Mouse (Mus musculus): ENCODE measurements around the gene Cyp4f14. TPM values are rescaled to one million over a fixed set of nuclear protein-coding genes. Genes with fewer than 3 reads are reported as not detected.

Gene Cyp4f14
- polyA plus RNA-seq, 1 experiment = 1,373 TPM

DNA sequence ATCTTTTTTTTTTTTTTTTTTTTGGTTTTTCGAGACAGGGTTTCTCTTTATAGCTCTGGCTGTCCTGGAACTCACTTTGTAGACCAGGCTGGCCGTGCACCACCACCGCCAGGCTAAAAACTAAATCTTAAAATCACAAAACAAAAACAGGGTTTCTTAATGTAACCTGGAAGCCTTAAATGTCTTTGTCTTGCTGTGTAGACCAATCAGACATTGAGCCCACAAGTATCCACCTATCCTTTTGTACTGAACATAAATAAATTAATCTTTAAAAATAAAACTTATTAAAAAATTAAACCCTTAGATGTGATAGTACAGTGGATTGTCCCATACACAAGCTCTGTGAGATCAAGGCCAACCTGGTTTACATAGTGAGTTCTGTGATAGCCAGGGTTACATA lies 23.2 kb downstream of the Cyp4f14 start:
- 86% methylated on average over 3 of the region's 3 CpGs for WGBS
- no peaks in the 10 kb centered on the region for H3K36me3 ChIP-seq (ENCODE audit: control insufficient read depth, insufficient read depth, low read length)
- peaks cover 19% of the 10 kb centered on the region for H3K4me1 ChIP-seq (ENCODE audit: control insufficient read depth, insufficient read depth, insufficient read length, low read length)
- no peaks in the 10 kb centered on the region for H3K27me3 ChIP-seq (ENCODE audit: control insufficient read depth, insufficient read depth, low read length)
- H3K27ac ChIP-seq (ENCODE audit: insufficient read depth, low read depth, low read length) = no peak overlapping the region
- H3K4me3 ChIP-seq (ENCODE audit: low read depth, low read length) = no peak overlapping the region
- TF ChIP-seq POLR2A (IDR thresholded peaks at IDR 0.05; ENCODE audit: low read depth, low read length) (no peak), CTCF (IDR thresholded peaks at IDR 0.05; ENCODE audit: extremely low read depth, insufficient read length, insufficient replicate concordance, low read depth, low read length) (no peak)

DNA sequence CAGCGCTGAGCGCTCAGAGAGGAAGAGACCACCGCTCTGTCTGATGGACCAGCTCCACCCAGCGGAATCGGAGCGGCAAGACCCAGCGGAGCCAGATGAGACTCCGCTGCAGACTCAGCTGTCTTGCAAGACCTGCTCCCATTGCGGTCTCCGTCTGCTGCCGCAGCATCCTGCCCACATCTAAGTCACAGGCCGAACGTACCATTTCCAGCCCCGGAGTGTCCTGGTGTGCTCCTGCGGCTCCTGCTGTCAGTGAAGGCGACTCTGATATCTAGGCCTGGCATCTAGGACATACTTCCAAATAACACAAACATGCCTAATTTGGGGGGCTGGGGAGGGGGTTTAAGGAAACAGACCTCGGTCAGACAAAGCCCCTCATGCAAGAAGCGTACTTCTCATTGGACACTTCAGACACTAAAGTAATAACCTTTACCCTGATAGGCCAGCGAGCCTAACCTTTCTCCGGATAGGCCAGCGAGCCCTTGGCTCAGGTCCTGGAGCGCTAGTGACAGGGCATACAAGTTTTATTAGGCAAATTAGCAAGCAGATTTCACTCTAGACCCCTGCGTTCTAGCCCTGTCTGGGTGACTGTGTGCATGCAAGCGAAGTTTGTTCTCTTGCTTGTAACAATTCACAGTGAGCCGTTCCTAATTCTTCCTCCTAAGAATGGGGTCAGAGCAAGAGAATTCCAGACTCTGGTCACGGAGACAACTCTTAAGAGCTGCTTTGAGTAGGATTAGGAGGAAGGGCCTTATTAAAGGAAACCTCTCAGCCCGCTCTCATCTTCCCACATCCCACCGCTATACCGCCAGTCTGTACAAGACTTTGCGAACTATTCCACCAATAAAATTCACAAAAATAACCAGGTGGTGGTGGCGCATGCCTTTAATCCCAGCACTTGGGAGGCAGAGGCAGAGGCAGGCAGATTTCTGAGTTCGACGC lies 25.6 kb downstream of the Cyp4f14 start, which contains the start of gene Zfp870:
Gene Zfp870, minus strand, starts transcription at position 404 of the 942 bp plus-strand sequence.
- H3K4me1 ChIP-seq (ENCODE audit: control insufficient read depth, insufficient read depth, insufficient read length, low read length) = peaks cover 17% of the 10 kb centered on the region; the same call in 1 of the 2 replicates
- peaks cover 3% of the 10 kb centered on the region for H3K36me3 ChIP-seq (ENCODE audit: control insufficient read depth, insufficient read depth, low read length)
- no peaks in the 10 kb centered on the region for H3K27me3 ChIP-seq (ENCODE audit: control insufficient read depth, insufficient read depth, low read length)
- peak within 1 kb of the TSS; percentile 80 for H3K27ac ChIP-seq (ENCODE audit: insufficient read depth, low read depth, low read length)
- TF ChIP-seq CTCF (IDR thresholded peaks at IDR 0.05; ENCODE audit: extremely low read depth, insufficient read length, insufficient replicate concordance, low read depth, low read length) (peak; percentile 14; the same call in 1 of the 2 replicates), POLR2A (IDR thresholded peaks at IDR 0.05; ENCODE audit: low read depth, low read length) (peak; percentile 28; the same call in 1 of the 2 replicates)
- WGBS = 10% methylated on average over 33 of the region's 33 CpGs
- H3K4me3 ChIP-seq (ENCODE audit: low read depth, low read length) = peak within 1 kb of the TSS; percentile 92

DNA sequence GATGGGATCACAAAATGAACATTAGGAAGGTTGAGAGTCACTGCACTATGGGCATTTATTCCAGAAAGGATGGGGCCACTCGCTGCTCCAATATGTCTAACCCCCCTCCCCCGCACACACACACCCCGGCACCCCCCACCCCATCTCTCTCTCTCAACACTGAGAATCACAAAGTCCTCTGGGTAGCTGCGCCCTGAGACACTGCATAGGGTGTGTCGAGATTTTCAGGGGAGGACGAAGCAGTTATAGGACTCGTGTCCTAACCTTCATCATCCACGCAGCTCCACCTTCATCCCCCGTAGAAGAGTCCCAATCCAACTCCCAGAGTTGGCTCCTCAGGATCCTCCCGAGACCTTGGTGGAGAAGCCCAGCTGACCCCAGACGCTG lies 26.3 kb downstream of the Cyp4f14 start:
- peak overlapping the region; percentile 92 for H3K4me3 ChIP-seq (ENCODE audit: low read depth, low read length)
- TF ChIP-seq POLR2A (IDR thresholded peaks at IDR 0.05; ENCODE audit: low read depth, low read length) = no peak
- no peak for TF ChIP-seq CTCF (IDR thresholded peaks at IDR 0.05; ENCODE audit: extremely low read depth, insufficient read length, insufficient replicate concordance, low read depth, low read length)
- H3K36me3 ChIP-seq (ENCODE audit: control insufficient read depth, insufficient read depth, low read length) = peaks cover 3% of the 10 kb centered on the region
- H3K27me3 ChIP-seq (ENCODE audit: control insufficient read depth, insufficient read depth, low read length) = no peaks in the 10 kb centered on the region
- H3K4me1 ChIP-seq (ENCODE audit: control insufficient read depth, insufficient read depth, insufficient read length, low read length) = peaks cover 14% of the 10 kb centered on the region; the same call in 1 of the 2 replicates
- WGBS = 3% methylated on average over 11 of the region's 11 CpGs
- H3K27ac ChIP-seq (ENCODE audit: insufficient read depth, low read depth, low read length) = peak overlapping the region; percentile 68; the same call in 1 of the 2 replicates

GRCm38 (mm10) chr17:32889611-32890010 lies 27.5 kb downstream of the Cyp4f14 start:
- 89% methylated on average over 6 of the region's 6 CpGs for WGBS

DNA sequence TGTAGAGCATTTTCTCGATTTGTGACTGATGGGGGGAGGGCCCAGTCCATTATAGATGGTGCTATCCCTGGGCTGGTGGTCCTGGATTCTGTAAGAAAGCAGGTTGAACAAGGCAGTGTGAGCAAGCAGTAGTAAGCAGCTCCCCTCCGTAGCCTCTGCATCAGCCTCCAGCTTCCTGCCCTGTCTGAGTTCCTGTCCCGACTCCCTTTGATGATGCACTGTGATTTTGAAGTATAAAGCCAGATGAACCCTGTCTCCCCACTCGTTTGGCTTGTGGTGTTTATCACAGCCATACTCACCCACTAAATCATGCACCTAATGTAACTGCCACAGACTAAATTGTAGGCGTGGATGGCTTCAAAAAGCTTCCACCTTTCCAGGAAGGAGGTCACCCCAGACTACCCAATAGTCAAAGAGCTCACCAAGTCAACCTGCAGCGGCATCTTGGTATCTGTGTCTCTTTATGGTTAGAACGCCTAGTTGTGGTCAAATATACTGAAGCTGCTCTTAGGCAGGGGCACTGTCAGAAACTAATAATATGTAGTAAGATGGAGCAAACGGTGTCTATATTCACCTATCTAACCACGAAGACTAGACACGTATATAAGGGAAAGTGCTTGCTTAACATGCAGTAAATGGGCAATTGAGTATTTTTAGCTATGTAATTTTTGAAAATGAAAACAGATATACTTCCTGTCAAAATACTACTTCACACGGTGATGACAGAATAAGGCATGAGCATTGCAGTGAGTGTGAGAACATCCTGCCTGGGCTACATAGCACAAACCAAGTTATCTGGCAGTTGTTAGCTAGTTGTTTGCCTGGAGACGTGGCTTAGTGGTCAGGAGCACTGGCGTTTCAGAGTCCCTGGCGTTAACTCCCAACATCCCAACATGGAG lies 36.6 kb downstream of the Cyp4f14 start:
- no peak overlapping the region for H3K27ac ChIP-seq (ENCODE audit: insufficient read depth, low read depth, low read length)
- TF ChIP-seq CTCF (IDR thresholded peaks at IDR 0.05; ENCODE audit: extremely low read depth, insufficient read length, insufficient replicate concordance, low read depth, low read length) = no peak
- no peak for TF ChIP-seq POLR2A (IDR thresholded peaks at IDR 0.05; ENCODE audit: low read depth, low read length)
- H3K36me3 ChIP-seq (ENCODE audit: control insufficient read depth, insufficient read depth, low read length) = peaks cover 25% of the 10 kb centered on the region
- WGBS = 89% methylated on average over 14 of the region's 14 CpGs
- peaks cover 8% of the 10 kb centered on the region for H3K4me1 ChIP-seq (ENCODE audit: control insufficient read depth, insufficient read depth, insufficient read length, low read length)
- H3K4me3 ChIP-seq (ENCODE audit: low read depth, low read length) = no peak overlapping the region
- no peaks in the 10 kb centered on the region for H3K27me3 ChIP-seq (ENCODE audit: control insufficient read depth, insufficient read depth, low read length)

More at GRCm38 (mm10) chr17:32889611-32890010, 27.5 kb downstream of the Cyp4f14 start:
- no peak overlapping the region for H3K27ac ChIP-seq (ENCODE audit: insufficient read depth, low read depth, low read length)
- no peaks in the 10 kb centered on the region for H3K27me3 ChIP-seq (ENCODE audit: control insufficient read depth, insufficient read depth, low read length)
- H3K4me1 ChIP-seq (ENCODE audit: control insufficient read depth, insufficient read depth, insufficient read length, low read length) = peaks cover 14% of the 10 kb centered on the region; the same call in 1 of the 2 replicates
- H3K4me3 ChIP-seq (ENCODE audit: low read depth, low read length) = no peak overlapping the region
- H3K36me3 ChIP-seq (ENCODE audit: control insufficient read depth, insufficient read depth, low read length) = peaks cover 8% of the 10 kb centered on the region
- TF ChIP-seq POLR2A (IDR thresholded peaks at IDR 0.05; ENCODE audit: low read depth, low read length) (no peak), CTCF (IDR thresholded peaks at IDR 0.05; ENCODE audit: extremely low read depth, insufficient read length, insufficient replicate concordance, low read depth, low read length) (no peak)

- H3K36me3 ChIP-seq (ENCODE audit: control insufficient read depth, insufficient read depth, low read length) = peaks cover 14% of the 10 kb centered on the region
- 57% methylated on average over 11 of the region's 11 CpGs for WGBS
- peaks cover 8% of the 10 kb centered on the region for H3K4me1 ChIP-seq (ENCODE audit: control insufficient read depth, insufficient read depth, insufficient read length, low read length)
- no peak overlapping the region for H3K27ac ChIP-seq (ENCODE audit: insufficient read depth, low read depth, low read length)
- H3K27me3 ChIP-seq (ENCODE audit: control insufficient read depth, insufficient read depth, low read length) = no peaks in the 10 kb centered on the region
- no peak for TF ChIP-seq CTCF (IDR thresholded peaks at IDR 0.05; ENCODE audit: extremely low read depth, insufficient read length, insufficient replicate concordance, low read depth, low read length)
- no peak for TF ChIP-seq POLR2A (IDR thresholded peaks at IDR 0.05; ENCODE audit: low read depth, low read length)
- H3K4me3 ChIP-seq (ENCODE audit: low read depth, low read length) = peak overlapping the region; percentile 0; the same call in 1 of the 2 replicates
Measured at GRCm38 (mm10) chr17:32878773-32879172, 38.4 kb downstream of the Cyp4f14 start.

Measured in small intestine, adult 2 months (tissue).